Mouse (Mus musculus) embryonic facial prominence, embryonic 11.5 days (tissue): ENCODE data around the gene Tgfb2. TPM values are rescaled to one million over a fixed set of nuclear protein-coding genes. Genes with fewer than 3 reads are reported as not detected.

Source experiments
- ATAC-seq: fragments of 200-750 bp; cut with Nextera tagmentation; replicated peaks from 2 replicates; pipeline ENCODE4 v1.8.0; 2017; ENCODE audit warnings: low read depth; ENCODE audit not compliant: insufficient number of reproducible peaks, low FRiP score, low TSS enrichment
- DNase-seq: peaks from one replicate; pipeline ENCODE4 v3.0.0-alpha.2; 2015; ENCODE audit warnings: low spot score
- H3K27ac ChIP-seq: fragments of 300-500 bp; sonication (generic); replicated peaks from 2 replicates; pipeline ENCODE4 v1.5.1; 2014; ENCODE audit warnings: mild to moderate bottlenecking, low read depth, low read length, control low read depth
- H3K27me3 ChIP-seq: fragments of 300-500 bp; sonication (generic); 2 replicates; pipeline ENCODE4 v1.6.1; 2014; ENCODE audit warnings: mild to moderate bottlenecking, low read length, moderate library complexity, mixed read lengths; ENCODE audit not compliant: control insufficient read depth, insufficient read depth
- H3K36me3 ChIP-seq: fragments of 300-500 bp; sonication (generic); replicated peaks from 2 replicates; pipeline ENCODE4 v1.6.1; 2014; ENCODE audit warnings: low read depth, mild to moderate bottlenecking, low read length, moderate library complexity, mixed read lengths; ENCODE audit not compliant: control insufficient read depth, insufficient read depth
- H3K4me1 ChIP-seq: fragments of 300-500 bp; sonication (generic); 2 replicates; pipeline ENCODE4 v1.6.1; 2014; ENCODE audit warnings: low read length, mixed read lengths; ENCODE audit not compliant: control insufficient read depth, insufficient read depth
- H3K4me2 ChIP-seq: fragments of 300-500 bp; sonication (generic); 2 replicates; pipeline ENCODE4 v1.6.1; 2014; ENCODE audit warnings: low read depth, mild to moderate bottlenecking, control low read depth, low read length, moderate library complexity
- H3K4me3 ChIP-seq: fragments of 300-500 bp; sonication (generic); 2 replicates; pipeline ENCODE4 v1.5.1; 2014; ENCODE audit warnings: low read depth, low read length, control low read depth
- H3K9ac ChIP-seq: fragments of 300-500 bp; sonication (generic); replicated peaks from 2 replicates; pipeline ENCODE4 v1.6.1; 2014; ENCODE audit warnings: mild to moderate bottlenecking, control low read depth, low read length
- H3K9me3 ChIP-seq: fragments of 300-500 bp; sonication (generic); replicated peaks from 2 replicates; pipeline ENCODE4 v1.6.1; 2016; ENCODE audit warnings: mild to moderate bottlenecking, low read length, inconsistent platforms, mixed read lengths; ENCODE audit not compliant: control insufficient read depth
- WGBS: fragments of 180-500 bp; shearing (Covaris S2); extraction: QIAGEN DNeasy Blood & Tissue Kit; methylation state at CpG from one replicate; pipeline ENCODE4 v1.1.7; 2014; 5-methylcytosine and 5-hydroxymethylcytosine counted together
- polyA plus RNA-seq: library from polyadenylated mRNA; unstranded; fragments of >200 nt; fragmentation: Nextera tagmentation; extraction: Ambion mirVana; gene quantifications from 2 replicates; pipeline ENCODE4 v1.2.1, GENCODE M21; 2014

The Tgfb2 gene
- polyA plus RNA-seq, 1 experiment from 2014 or later: 38.5 TPM

DNA sequence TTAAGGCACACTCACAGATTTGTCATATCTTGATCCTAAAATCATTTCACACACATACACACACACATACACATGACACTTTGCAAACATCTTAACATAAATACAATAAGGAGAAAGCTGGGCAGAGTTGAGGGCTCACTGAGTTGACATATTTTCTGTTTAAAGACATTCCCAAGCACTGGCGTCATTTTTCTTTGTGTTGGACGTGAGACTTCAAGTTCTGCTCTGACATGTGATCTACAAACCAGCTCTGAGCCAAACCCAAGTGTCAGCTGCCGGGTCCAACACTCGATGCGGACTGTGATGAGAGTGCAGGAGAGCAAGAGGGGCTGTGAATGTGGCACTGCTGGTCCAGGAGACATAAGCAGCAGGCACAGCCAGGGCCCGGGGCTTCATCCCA, 123.7 kb downstream of the Tgfb2 start:
- H3K9ac ChIP-seq: no peak overlapping the region
- WGBS: 80% methylated on average over 6 of the region's 6 CpGs
- H3K9me3 ChIP-seq: no peaks in the 10 kb centered on the region
- no peaks in the 10 kb centered on the region; the same call in 1 of the 2 replicates for H3K4me1 ChIP-seq
- H3K4me3 ChIP-seq: no peak overlapping the region
- no peak overlapping the region for H3K4me2 ChIP-seq
- H3K27me3 ChIP-seq: no peaks in the 10 kb centered on the region; the same call in 1 of the 2 replicates
- DNase-seq: no peak
- ATAC-seq: no peak
- no peaks in the 10 kb centered on the region for H3K36me3 ChIP-seq
- no peak overlapping the region for H3K27ac ChIP-seq

DNA sequence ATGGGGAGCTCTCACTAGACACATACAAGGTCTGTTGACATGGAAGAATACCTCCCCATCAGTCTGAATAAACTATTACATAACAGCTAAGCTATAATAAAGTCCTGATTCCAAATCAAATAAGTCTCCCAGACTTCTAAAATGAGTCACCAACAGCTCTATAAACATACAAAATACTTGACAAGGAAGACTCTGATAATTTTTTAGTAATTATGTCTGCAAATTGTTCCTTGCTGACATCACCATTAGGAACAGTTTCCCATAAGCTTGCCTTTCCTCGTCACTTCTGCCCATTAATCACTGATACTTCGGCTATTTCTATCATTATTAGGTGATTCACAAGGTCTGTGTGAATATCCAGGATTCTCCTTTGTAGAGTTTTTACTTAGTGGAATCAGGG, 124.1 kb downstream of the Tgfb2 start:
- no peak for ATAC-seq
- Histone ChIP-seq H3K4me3 (no peak overlapping the region), H3K9ac (no peak overlapping the region), H3K4me2 (no peak overlapping the region), H3K4me1 (no peaks in the 10 kb centered on the region; the same call in 1 of the 2 replicates), H3K27ac (no peak overlapping the region), H3K27me3 (no peaks in the 10 kb centered on the region; the same call in 1 of the 2 replicates), H3K9me3 (no peaks in the 10 kb centered on the region), H3K36me3 (no peaks in the 10 kb centered on the region)
- WGBS: 81% methylated on average over 2 of the region's 2 CpGs
- DNase-seq: no peak

DNA sequence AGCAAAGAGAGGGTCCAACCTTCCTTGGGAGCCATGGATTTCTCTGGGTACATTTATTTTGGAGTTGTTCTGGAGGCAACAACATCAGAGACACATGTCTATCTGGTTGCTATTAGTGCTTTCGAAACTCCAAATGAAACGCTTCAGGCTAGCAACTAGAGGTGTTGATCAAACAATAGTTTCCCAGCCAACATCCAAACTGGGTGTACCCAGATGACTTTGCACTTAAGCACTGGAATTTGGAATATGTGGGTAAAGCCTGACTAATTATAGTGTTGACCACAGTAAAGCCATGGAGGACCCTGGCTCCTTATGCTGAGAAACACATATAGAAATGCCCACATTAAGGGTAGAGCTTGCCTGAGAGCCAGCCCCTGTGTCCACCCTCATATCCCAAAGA, 124.7 kb downstream of the Tgfb2 start:
- 80% methylated on average over 2 of the region's 2 CpGs for WGBS
- no peak overlapping the region for H3K4me2 ChIP-seq
- no peak for DNase-seq

DNA sequence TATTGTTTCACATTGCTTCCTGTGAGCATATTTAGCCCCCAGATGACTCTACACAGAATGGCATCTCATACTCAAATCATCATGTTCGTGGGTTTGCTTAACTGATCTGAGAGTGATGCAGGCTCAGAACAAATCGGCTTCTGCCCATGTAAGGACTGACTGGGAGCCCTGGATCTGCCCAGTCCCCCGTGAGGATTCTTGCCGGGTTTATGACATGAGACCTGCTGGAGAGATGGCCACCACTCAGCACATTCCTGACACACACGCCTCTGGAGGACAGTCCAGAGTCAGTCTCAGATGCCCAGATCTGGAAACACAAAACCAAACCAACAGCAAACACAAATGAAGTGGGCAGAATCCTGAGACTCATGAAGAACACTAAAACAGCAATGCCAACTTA, 128.5 kb downstream of the Tgfb2 start:
- Histone ChIP-seq H3K9me3 (no peaks in the 10 kb centered on the region), H3K9ac (no peak overlapping the region), H3K27me3 (no peaks in the 10 kb centered on the region), H3K36me3 (no peaks in the 10 kb centered on the region), H3K27ac (no peak overlapping the region), H3K4me3 (no peak overlapping the region), H3K4me2 (no peak overlapping the region), H3K4me1 (no peaks in the 10 kb centered on the region)
- ATAC-seq: no peak
- 80% methylated on average over 5 of the region's 5 CpGs for WGBS
- DNase-seq: no peak

More for the DNA sequence above, 124.7 kb downstream of the Tgfb2 start:
- Histone ChIP-seq H3K27me3 (no peaks in the 10 kb centered on the region; the same call in 1 of the 2 replicates), H3K27ac (no peak overlapping the region), H3K4me1 (no peaks in the 10 kb centered on the region; the same call in 1 of the 2 replicates), H3K4me3 (no peak overlapping the region), H3K9ac (no peak overlapping the region), H3K9me3 (no peaks in the 10 kb centered on the region), H3K36me3 (no peaks in the 10 kb centered on the region)
- no peak for ATAC-seq

DNA sequence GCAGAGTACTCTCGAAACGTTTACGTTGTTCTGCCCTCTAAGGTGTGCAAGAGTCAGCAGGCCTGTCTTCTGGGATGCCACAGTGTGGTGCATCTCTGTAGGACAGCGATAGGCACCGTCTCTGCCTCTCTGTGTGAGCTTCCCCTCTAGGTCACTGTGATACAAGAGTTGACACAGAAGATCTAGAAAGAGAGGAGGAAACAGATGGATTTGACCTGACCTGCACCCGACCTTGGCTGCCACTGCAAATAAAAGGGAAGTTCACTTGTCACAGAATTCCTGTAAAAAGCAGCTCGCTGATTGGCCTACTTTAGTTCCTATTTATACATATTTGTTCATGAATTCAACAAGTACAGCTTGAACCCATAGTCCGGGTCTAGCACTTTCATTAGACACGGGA, 130.2 kb downstream of the Tgfb2 start:
- Histone ChIP-seq H3K4me3 (no peak overlapping the region), H3K4me2 (no peak overlapping the region), H3K9me3 (no peaks in the 10 kb centered on the region), H3K9ac (no peak overlapping the region), H3K36me3 (no peaks in the 10 kb centered on the region), H3K4me1 (no peaks in the 10 kb centered on the region), H3K27me3 (no peaks in the 10 kb centered on the region), H3K27ac (no peak overlapping the region)
- DNase-seq (no peak), ATAC-seq (no peak)
- 72% methylated on average over 9 of the region's 9 CpGs for WGBS

DNA sequence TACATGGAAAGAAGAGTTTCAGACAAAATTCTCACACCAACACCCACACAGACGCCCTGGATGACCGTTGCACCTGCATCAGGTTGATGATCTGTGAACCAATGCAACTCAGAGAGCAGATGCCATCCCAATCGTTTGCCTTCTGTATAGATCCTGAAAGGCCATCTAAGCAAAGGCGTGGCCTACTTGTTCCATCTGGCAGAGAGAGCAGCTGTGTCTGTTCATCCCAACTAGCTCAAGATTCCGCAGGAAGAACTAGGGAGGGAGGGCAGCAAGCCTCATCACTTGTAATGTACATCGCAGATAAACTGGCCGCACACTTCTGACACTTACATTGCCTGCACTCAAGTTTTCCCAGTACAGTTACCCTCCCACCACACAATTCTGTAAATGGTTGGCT, 130.7 kb downstream of the Tgfb2 start:
- H3K4me3 ChIP-seq: no peak overlapping the region
- no peaks in the 10 kb centered on the region for H3K9me3 ChIP-seq
- no peaks in the 10 kb centered on the region for H3K36me3 ChIP-seq
- 90% methylated on average over 7 of the region's 7 CpGs for whole genome bisulfite sequencing
- no peaks in the 10 kb centered on the region for H3K27me3 ChIP-seq
- no peak overlapping the region for H3K4me2 ChIP-seq
- no peak overlapping the region for H3K9ac ChIP-seq
- ATAC-seq (no peak), DNase-seq (no peak)
- H3K27ac ChIP-seq: no peak overlapping the region
- H3K4me1 ChIP-seq: no peaks in the 10 kb centered on the region

Other genes with a start within 250 kb of the Tgfb2 start
- 86.4 and 87.4 TPM in 2 replicates for gene Rrp15, start 43.4 kb upstream of the Tgfb2 start, polyA plus RNA-seq